Mouse (Mus musculus) midbrain, embryonic 14.5 days (tissue): ENCODE data around the gene 1700001O22Rik. TPM values are rescaled to one million over a fixed set of nuclear protein-coding genes. Genes with fewer than 3 reads are reported as not detected.

Experiments
- ATAC-seq: fragments of 200-750 bp; cut with Nextera tagmentation; 2 replicates; pipeline ENCODE4 v1.8.0; 2017; ENCODE audit warnings: moderate number of reproducible peaks, moderate library complexity; ENCODE audit not compliant: low FRiP score, low TSS enrichment
- DNase-seq: peaks from one replicate; pipeline ENCODE4 v3.0.0-alpha.2; 2015
- H3K27ac ChIP-seq: fragments of 300-500 bp; sonication (generic); replicated peaks from 2 replicates; pipeline ENCODE4 v1.5.1; 2014; ENCODE audit warnings: mild to moderate bottlenecking, low read depth, low read length, moderate library complexity
- H3K27me3 ChIP-seq: fragments of 300-500 bp; sonication (generic); 2 replicates; pipeline ENCODE4 v1.6.1; 2014; ENCODE audit warnings: low read length, control low read depth, mixed read lengths; ENCODE audit not compliant: control insufficient read depth, insufficient read depth
- H3K36me3 ChIP-seq: fragments of 300-500 bp; sonication (generic); 2 replicates; pipeline ENCODE4 v1.6.1; 2014; ENCODE audit warnings: low read length, control low read depth; ENCODE audit not compliant: control insufficient read depth, insufficient read depth
- H3K4me1 ChIP-seq: fragments of 300-500 bp; sonication (generic); 2 replicates; pipeline ENCODE4 v1.6.1; 2014; ENCODE audit warnings: mild to moderate bottlenecking, antibody characterized with exemption, low read length, control low read depth; ENCODE audit not compliant: control insufficient read depth, insufficient read depth
- H3K4me2 ChIP-seq: fragments of 300-500 bp; sonication (generic); 2 replicates; pipeline ENCODE4 v1.6.1; 2014; ENCODE audit warnings: mild to moderate bottlenecking, low read length, moderate library complexity
- H3K4me3 ChIP-seq: fragments of 300-500 bp; sonication (generic); replicated peaks from 2 replicates; pipeline ENCODE4 v1.5.1; 2014; ENCODE audit warnings: low read depth, low read length
- H3K9ac ChIP-seq: fragments of 300-500 bp; sonication (generic); replicated peaks from 2 replicates; pipeline ENCODE4 v1.6.1; 2014; ENCODE audit warnings: mild to moderate bottlenecking, low read length, moderate library complexity
- H3K9me3 ChIP-seq: fragments of 300-500 bp; sonication (generic); 2 replicates; pipeline ENCODE4 v1.6.1; 2016; ENCODE audit warnings: low read length, control low read depth, mixed read lengths; ENCODE audit not compliant: control insufficient read depth
- WGBS: fragments of 180-500 bp; shearing (Covaris S2); extraction: QIAGEN DNeasy Blood & Tissue Kit; methylation state at CpG from one replicate; pipeline ENCODE4 v1.1.7; 2014; 5-methylcytosine and 5-hydroxymethylcytosine counted together
- polyA plus RNA-seq: library from polyadenylated mRNA; unstranded; fragments of >200 nt; fragmentation: Nextera tagmentation; extraction: Ambion mirVana; gene quantifications from 2 replicates; pipeline ENCODE4 v1.2.1, GENCODE M21; 2014

1700001O22Rik gene
- 0.87 and 1.0 TPM in 2 replicates for polyA plus RNA-seq

- H3K4me3 ChIP-seq, result no peak within 1 kb of the TSS
- H3K9ac ChIP-seq, result no peak within 1 kb of the TSS
- ATAC-seq (no peak), DNase-seq (no peak)
- H3K36me3 ChIP-seq, result no peaks in the 10 kb centered on the region
- H3K4me2 ChIP-seq, result no peak within 1 kb of the TSS
- H3K9me3 ChIP-seq, result no peaks in the 10 kb centered on the region
- peaks cover 18% of the 10 kb centered on the region for H3K27me3 ChIP-seq
- WGBS, result 88% methylated on average over 3 of the region's 3 CpGs
- H3K27ac ChIP-seq, result no peak within 1 kb of the TSS
- H3K4me1 ChIP-seq, result peaks cover 13% of the 10 kb centered on the region
Observed at GRCm38 (mm10) chr2:30803604-30804003, at the start of gene 1700001O22Rik. 1700001O22Rik (minus strand) TSS chr2:30803661.

GRCm38 (mm10) chr2:30852771-30853313, 49.4 kb upstream of the 1700001O22Rik start:
- no peaks in the 10 kb centered on the region for H3K36me3 ChIP-seq
- H3K27me3 ChIP-seq, result no peaks in the 10 kb centered on the region
- H3K4me1 ChIP-seq, result peaks cover 9% of the 10 kb centered on the region; the same call in 1 of the 2 replicates
- H3K4me3 ChIP-seq, result no peak overlapping the region
- no peak overlapping the region for H3K4me2 ChIP-seq
- H3K9ac ChIP-seq, result no peak overlapping the region
- DNase-seq (peak; percentile 28), ATAC-seq (no peak)
- whole genome bisulfite sequencing, result 42% methylated on average over 20 of the region's 20 CpGs
- no peaks in the 10 kb centered on the region for H3K9me3 ChIP-seq
- 0 out of 2 replicates have a peak overlapping the region, but pooled peaks have one; percentile 37 for H3K27ac ChIP-seq

GRCm38 (mm10) chr2:30850581-30850980, 47.1 kb upstream of the 1700001O22Rik start:
- Histone ChIP-seq H3K27me3 (peaks cover 8% of the 10 kb centered on the region; the same call in 1 of the 2 replicates), H3K4me1 (peaks cover 8% of the 10 kb centered on the region; the same call in 1 of the 2 replicates), H3K36me3 (no peaks in the 10 kb centered on the region), H3K9ac (no peak overlapping the region), H3K4me2 (no peak overlapping the region), H3K4me3 (no peak overlapping the region), H3K9me3 (no peaks in the 10 kb centered on the region), H3K27ac (no peak overlapping the region)
- ATAC-seq, result no peak
- no peak for DNase-seq
- 64% methylated on average over 6 of the region's 6 CpGs for WGBS

GRCm38 (mm10) chr2:30848184-30848583, 44.7 kb upstream of the 1700001O22Rik start:
- Histone ChIP-seq H3K9ac (no peak overlapping the region), H3K9me3 (no peaks in the 10 kb centered on the region), H3K27me3 (peaks cover 27% of the 10 kb centered on the region), H3K36me3 (no peaks in the 10 kb centered on the region), H3K4me1 (peaks cover 15% of the 10 kb centered on the region; the same call in 1 of the 2 replicates), H3K4me3 (no peak overlapping the region), H3K4me2 (no peak overlapping the region), H3K27ac (no peak overlapping the region)
- ATAC-seq (no peak), DNase-seq (no peak)
- 70% methylated on average over 8 of the region's 8 CpGs for WGBS

- H3K4me3 ChIP-seq, result no peak overlapping the region
- WGBS, result 46% methylated on average over 6 of the region's 6 CpGs
- ATAC-seq, result no peak
- DNase-seq, result no peak
- H3K36me3 ChIP-seq, result no peaks in the 10 kb centered on the region
- peaks cover 8% of the 10 kb centered on the region; the same call in 1 of the 2 replicates for H3K4me1 ChIP-seq
- no peak overlapping the region for H3K27ac ChIP-seq
- H3K9me3 ChIP-seq, result no peaks in the 10 kb centered on the region
- H3K4me2 ChIP-seq, result no peak overlapping the region
- no peak overlapping the region for H3K9ac ChIP-seq
- H3K27me3 ChIP-seq, result peaks cover 27% of the 10 kb centered on the region
Observed at GRCm38 (mm10) chr2:30846723-30847122, 43.3 kb upstream of the 1700001O22Rik start.

- Histone ChIP-seq H3K4me3 (no peak overlapping the region), H3K4me1 (peaks cover 8% of the 10 kb centered on the region; the same call in 1 of the 2 replicates), H3K4me2 (no peak overlapping the region), H3K27ac (no peak overlapping the region), H3K27me3 (peaks cover 27% of the 10 kb centered on the region), H3K9me3 (no peaks in the 10 kb centered on the region), H3K9ac (no peak overlapping the region), H3K36me3 (no peaks in the 10 kb centered on the region)
- 85% methylated on average over 8 of the region's 8 CpGs for WGBS
- DNase-seq, result no peak
- ATAC-seq, result no peak
Observed at GRCm38 (mm10) chr2:30846236-30846635, 42.8 kb upstream of the 1700001O22Rik start.

- DNase-seq, result no peak
- Histone ChIP-seq H3K4me1 (peaks cover 8% of the 10 kb centered on the region; the same call in 1 of the 2 replicates), H3K9me3 (no peaks in the 10 kb centered on the region), H3K36me3 (no peaks in the 10 kb centered on the region), H3K27ac (no peak overlapping the region), H3K4me3 (peak overlapping the region; percentile 38), H3K27me3 (peaks cover 27% of the 10 kb centered on the region), H3K4me2 (peak overlapping the region; percentile 69), H3K9ac (peak overlapping the region; percentile 51)
- WGBS, result under 1% methylated on average over 80 of the region's 80 CpGs
- no peak for ATAC-seq
Observed at GRCm38 (mm10) chr2:30845152-30846070, 42.0 kb upstream of the 1700001O22Rik start.

- ATAC-seq, result no peak
- no peak overlapping the region for H3K4me2 ChIP-seq
- H3K9ac ChIP-seq, result no peak overlapping the region
- WGBS, result 71% methylated on average over 10 of the region's 10 CpGs
- H3K27ac ChIP-seq, result no peak overlapping the region
- H3K36me3 ChIP-seq, result no peaks in the 10 kb centered on the region
- DNase-seq, result no peak
- peaks cover 27% of the 10 kb centered on the region for H3K27me3 ChIP-seq
- no peak overlapping the region for H3K4me3 ChIP-seq
- H3K4me1 ChIP-seq, result peaks cover 8% of the 10 kb centered on the region; the same call in 1 of the 2 replicates
- no peaks in the 10 kb centered on the region for H3K9me3 ChIP-seq
Observed at GRCm38 (mm10) chr2:30842615-30843014, 39.2 kb upstream of the 1700001O22Rik start.
